Mouse (Mus musculus) gastrocnemius, postnatal 14 days (tissue): ENCODE data around the gene Hist2h2be. TPM values are rescaled to one million over a fixed set of nuclear protein-coding genes. Genes with fewer than 3 reads are reported as not detected.

Source experiments
- microRNA-seq, 2 experiments: library from miRNA; unstranded; fragments of <30 nt; microRNA quantifications; one replicate each; pipeline ENCODE4 v1.2.0; 2021
- total RNA-seq, 2 experiments: library from RNA; stranded (reverse); gene quantifications; 2 replicates each; pipeline ENCODE4 v1.2.3; 2021

Gene Hist2h2be
- total RNA-seq, 2 experiments from 2014 or later: 4.3 to 4.4 TPM

Small RNA genes lying within 50 kb of the gene (microRNA-seq; reads per million reads assigned to microRNA genes)
- 0 reads per million in 2 experiments for gene Gm44492
- 0 reads per million in 2 experiments for gene Gm47311
- gene Gm47313: 0 reads per million in 2 experiments

Other genes starting within 250 kb of the Hist2h2be start
- 10 to 100 TPM; 30.0 to 50.8 TPM for gene Plekho1, start 225.1 kb upstream of the Hist2h2be start, total RNA-seq
- 10 to 100 TPM; 21.4 to 23.6 TPM for gene Vps45, start 162.7 kb upstream of the Hist2h2be start, total RNA-seq
- 10 to 100 TPM; 44.4 to 44.7 TPM for gene Otud7b, start 116.6 kb upstream of the Hist2h2be start, total RNA-seq
- gene Mtmr11, start 59.1 kb upstream of the Hist2h2be start, total RNA-seq: 1 to 10 TPM; 4.1 to 5.2 TPM
- gene Sf3b4, start 48.8 kb upstream of the Hist2h2be start, total RNA-seq: 10 to 100 TPM; 10.3 to 13.2 TPM
- 1 to 10 TPM; 1.8 to 4.0 TPM for gene Sv2a, start 40.0 kb upstream of the Hist2h2be start, total RNA-seq
- gene Bola1, start 1.4 kb upstream of the Hist2h2be start, total RNA-seq: 10 to 100 TPM; 26.4 to 27.7 TPM
- gene Hist2h2ab, start 1.3 kb upstream of the Hist2h2be start, total RNA-seq: 1 to 10 TPM; 3.4 to 7.1 TPM
- 10 to 100 TPM; 33.7 to 41.7 TPM for gene Hist2h2ac, start 239 bp upstream of the Hist2h2be start, total RNA-seq
- 10 to 100 TPM; 30.3 to 31.5 TPM for gene Hist2h3c2, start 18.0 kb downstream of the Hist2h2be start, total RNA-seq
- 100 to 1,000 TPM; 353 to 418 TPM for gene Hist2h2aa2, start 19.2 kb downstream of the Hist2h2be start, total RNA-seq
- 10 to 100 TPM in 1 of 2 experiments, 1 to 10 TPM in 1; 3.3 to 12.8 TPM for gene Hist2h2aa1, start 24.4 kb downstream of the Hist2h2be start, total RNA-seq
- gene Hist2h3c1, start 25.6 kb downstream of the Hist2h2be start, total RNA-seq: not detected
- gene Hist2h4, start 42.2 kb downstream of the Hist2h2be start, total RNA-seq: 10 to 100 TPM; 20.5 to 21.2 TPM
- gene Hist2h3b, start 47.5 kb downstream of the Hist2h2be start, total RNA-seq: 100 to 1,000 TPM; 154 to 189 TPM
- 100 to 1,000 TPM; 160 to 175 TPM for gene Hist2h2bb, start 48.6 kb downstream of the Hist2h2be start, total RNA-seq
- gene Fcgr1, start 72.8 kb downstream of the Hist2h2be start, total RNA-seq: under 1 TPM; 0.33 to 0.45 TPM
- not detected for gene BC107364, start 231.2 kb downstream of the Hist2h2be start, total RNA-seq